Comparison of ENCODE assay signal across 29 mouse cellular contexts in the genomic region with DNA sequence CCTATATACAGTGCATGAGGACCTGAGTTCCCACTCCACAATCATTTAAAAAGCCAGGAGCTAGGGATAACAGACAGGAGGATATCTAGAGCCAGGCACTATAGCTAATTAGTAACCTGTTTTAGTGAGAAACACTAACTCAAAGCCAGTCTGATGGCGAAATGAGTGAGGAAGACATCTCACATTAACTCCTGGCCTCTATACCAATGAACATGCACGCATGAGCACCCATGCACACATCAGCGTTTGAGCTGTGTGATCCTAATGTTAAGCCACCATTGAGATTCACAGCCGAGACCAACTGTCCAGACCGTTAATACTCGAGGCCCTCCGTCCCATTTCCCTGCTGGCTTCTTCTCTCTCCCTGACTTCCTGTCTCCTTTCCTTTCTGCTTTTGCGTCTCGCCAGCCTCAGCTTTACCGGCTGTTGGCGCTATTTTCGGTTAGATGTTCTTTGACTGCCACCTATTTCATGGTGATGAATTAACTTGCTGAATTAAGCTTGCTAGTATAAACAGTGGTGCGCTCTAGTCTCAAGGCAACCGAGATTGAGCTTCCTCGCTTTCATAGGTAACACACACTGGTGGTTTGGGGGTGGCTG. TPM values are rescaled to one million over a fixed set of nuclear protein-coding genes. Genes with fewer than 3 reads are reported as not detected.
A peak's percentile ranks its signal among the peaks of the same experiment; 100 is the strongest.
DNase-seq lines count a peak whose midpoint lies in the region; ATAC-seq and TF ChIP-seq lines count a peak whose summit lies in the region.
"Had no signal": no experiment of that assay in that cellular context is flagged by ENCODE, and none has a peak within 500 bp of the region (broad histone marks: within the 10 kb centered on the region; RNA-seq: fewer than 3 reads in every experiment).

No protein-coding gene starts in this region.

- H3K4me1 ChIP-seq in heart, embryonic 10.5 days = peaks cover 28% of the 10 kb centered on the region
- peaks cover 57% of the 10 kb centered on the region for H3K4me1 ChIP-seq in G1E (ENCODE audit: insufficient read depth, low read depth, low read length)
- H3K4me1 ChIP-seq in kidney, embryonic 16.5 days (ENCODE audit: insufficient read depth, low read length) = peaks cover 9% of the 10 kb centered on the region
- peaks cover 63% of the 10 kb centered on the region for H3K4me1 ChIP-seq in liver, embryonic 12.5 days
- peaks cover 7% of the 10 kb centered on the region for H3K4me1 ChIP-seq in hindbrain, embryonic 14.5 days (replicated peaks; ENCODE audit: control insufficient read depth, insufficient read depth, low read length)
- H3K4me1 ChIP-seq in forebrain, embryonic 16.5 days (replicated peaks; ENCODE audit: control insufficient read depth, insufficient read depth, low read length) = peaks cover 11% of the 10 kb centered on the region

- H3K36me3 ChIP-seq in heart, embryonic 10.5 days = peaks cover 48% of the 10 kb centered on the region
- peaks cover 68% of the 10 kb centered on the region for H3K36me3 ChIP-seq in G1E (replicated peaks)
- peaks cover 36% of the 10 kb centered on the region for H3K36me3 ChIP-seq in kidney, embryonic 16.5 days (ENCODE audit: insufficient read depth, low read length)
- H3K36me3 ChIP-seq in liver, embryonic 12.5 days = peaks cover 74% of the 10 kb centered on the region
- peaks cover 54% of the 10 kb centered on the region for H3K36me3 ChIP-seq in hindbrain, embryonic 14.5 days (replicated peaks; ENCODE audit: control insufficient read depth, insufficient read depth)
- 0 out of 2 replicates have a peak, but pooled peaks cover 7% of the 10 kb centered on the region for H3K36me3 ChIP-seq in forebrain, embryonic 16.5 days (ENCODE audit: control insufficient read depth, insufficient read depth)

- peak; percentile 67 for DNase-seq in heart, embryonic 10.5 days (ENCODE audit: low spot score)
- DNase-seq in heart, adult 18-20 months = no peak
- no peak for DNase-seq in G1E (ENCODE audit: low spot score)
- no peak for DNase-seq in hindbrain, embryonic 14.5 days (ENCODE audit: low spot score)
- no peak for DNase-seq in urinary bladder, postnatal 10 days (ENCODE audit: low spot score)
- DNase-seq: adrenal gland, postnatal 36 days; cerebellum, adult 11-12 months; cerebellum, postnatal 14 days; lung, adult 18-20 months; lung, postnatal 36 days; right cerebral cortex, postnatal 14 days; thymus, postnatal 36 days had no signal

- H3K4me3 ChIP-seq in heart, embryonic 10.5 days = no peak overlapping the region
- peak overlapping the region; percentile 100 for H3K4me3 ChIP-seq in G1E (ENCODE audit: low read depth, low read length)
- H3K4me3 ChIP-seq in kidney, embryonic 16.5 days (ENCODE audit: low read length) = no peak overlapping the region
- peak overlapping the region; percentile 100 for H3K4me3 ChIP-seq in liver, embryonic 12.5 days
- H3K4me3 ChIP-seq in hindbrain, embryonic 14.5 days (replicated peaks; ENCODE audit: low read length) = no peak overlapping the region
- H3K4me3 ChIP-seq in forebrain, embryonic 16.5 days (replicated peaks; ENCODE audit: low read length) = no peak overlapping the region
- H3K4me3 ChIP-seq: embryonic facial prominence, embryonic 13.5 days; hindbrain, embryonic 13.5 days; limb, embryonic 10.5 days had no signal

- no peaks in the 10 kb centered on the region for H3K9me3 ChIP-seq in heart, embryonic 10.5 days
- H3K9me3 ChIP-seq in G1E (replicated peaks) = no peaks in the 10 kb centered on the region
- H3K9me3 ChIP-seq in kidney, embryonic 16.5 days (ENCODE audit: low read length) = no peaks in the 10 kb centered on the region
- no peaks in the 10 kb centered on the region for H3K9me3 ChIP-seq in liver, embryonic 12.5 days (replicated peaks)
- H3K9me3 ChIP-seq in hindbrain, embryonic 14.5 days (ENCODE audit: control insufficient read depth, low read length) = no peaks in the 10 kb centered on the region
- no peaks in the 10 kb centered on the region for H3K9me3 ChIP-seq in forebrain, embryonic 16.5 days (ENCODE audit: control insufficient read depth, low read length)
- H3K9me3 ChIP-seq: embryonic facial prominence, embryonic 13.5 days; hindbrain, embryonic 13.5 days; limb, embryonic 10.5 days had no signal

- no peaks in the 10 kb centered on the region for H3K27me3 ChIP-seq in heart, embryonic 10.5 days (ENCODE audit: insufficient read depth, poor library complexity, severe bottlenecking)
- no peaks in the 10 kb centered on the region for H3K27me3 ChIP-seq in G1E (ENCODE audit: insufficient read depth, low read length)
- H3K27me3 ChIP-seq in kidney, embryonic 16.5 days (ENCODE audit: insufficient read depth, low read length) = no peaks in the 10 kb centered on the region
- H3K27me3 ChIP-seq in liver, embryonic 12.5 days (replicated peaks) = no peaks in the 10 kb centered on the region
- no peaks in the 10 kb centered on the region for H3K27me3 ChIP-seq in hindbrain, embryonic 14.5 days (ENCODE audit: control insufficient read depth, insufficient read depth, low read length)
- H3K27me3 ChIP-seq in forebrain, embryonic 16.5 days (replicated peaks; ENCODE audit: control insufficient read depth, insufficient read depth, low read length) = no peaks in the 10 kb centered on the region
- H3K27me3 ChIP-seq: embryonic facial prominence, embryonic 13.5 days; hindbrain, embryonic 13.5 days had no signal

- WGBS in heart, embryonic 10.5 days = 94% methylated on average over 15 of the region's 15 CpGs
- WGBS in kidney, embryonic 16.5 days = 70% methylated on average over 15 of the region's 15 CpGs
- 88% methylated on average over 15 of the region's 15 CpGs for WGBS in liver, embryonic 12.5 days (ENCODE audit: insufficient replicate concordance)
- WGBS in hindbrain, embryonic 14.5 days = 94% methylated on average over 15 of the region's 15 CpGs
- WGBS in forebrain, embryonic 16.5 days = 93% methylated on average over 15 of the region's 15 CpGs

- H3K27ac ChIP-seq in heart, embryonic 10.5 days = no peak overlapping the region
- H3K27ac ChIP-seq in kidney, embryonic 16.5 days (ENCODE audit: low read length) = no peak overlapping the region
- H3K27ac ChIP-seq in liver, embryonic 12.5 days = peak overlapping the region; percentile 100
- no peak overlapping the region for H3K27ac ChIP-seq in hindbrain, embryonic 14.5 days
- no peak overlapping the region for H3K27ac ChIP-seq in forebrain, embryonic 16.5 days (ENCODE audit: low read length)
- H3K27ac ChIP-seq: embryonic facial prominence, embryonic 13.5 days; hindbrain, embryonic 13.5 days; limb, embryonic 10.5 days had no signal

- ATAC-seq in G1E (ENCODE audit: extremely low read depth, insufficient number of reproducible peaks, low FRiP score, poor library complexity, severe bottlenecking) = no peak
- ATAC-seq in kidney, embryonic 16.5 days (ENCODE audit: low FRiP score, low TSS enrichment) = peak; percentile 25
- ATAC-seq in liver, embryonic 12.5 days = no peak
- ATAC-seq in hindbrain, embryonic 14.5 days (ENCODE audit: low FRiP score) = no peak
- no peak for ATAC-seq in forebrain, embryonic 16.5 days
- ATAC-seq: CD4-positive, CD25-positive, alpha-beta regulatory T cell, adult 4 months; midbrain, embryonic 16.5 days had no signal

- H3K4me2 ChIP-seq in kidney, embryonic 16.5 days (replicated peaks; ENCODE audit: low read depth, low read length) = no peak overlapping the region
- H3K4me2 ChIP-seq in liver, embryonic 12.5 days = peak overlapping the region; percentile 73
- H3K4me2 ChIP-seq in hindbrain, embryonic 14.5 days (replicated peaks) = no peak overlapping the region
- H3K4me2 ChIP-seq in forebrain, embryonic 16.5 days (ENCODE audit: low read length) = no peak overlapping the region
- H3K4me2 ChIP-seq: embryonic facial prominence, embryonic 13.5 days; hindbrain, embryonic 13.5 days had no signal

- no peak overlapping the region for H3K9ac ChIP-seq in kidney, embryonic 16.5 days (replicated peaks; ENCODE audit: low read length)
- H3K9ac ChIP-seq in liver, embryonic 12.5 days = peak overlapping the region; percentile 100
- no peak overlapping the region for H3K9ac ChIP-seq in hindbrain, embryonic 14.5 days
- H3K9ac ChIP-seq in forebrain, embryonic 16.5 days (replicated peaks; ENCODE audit: low read depth, low read length) = no peak overlapping the region
- H3K9ac ChIP-seq: embryonic facial prominence, embryonic 13.5 days; hindbrain, embryonic 13.5 days had no signal

- TF ChIP-seq CTCF in G1E (IDR thresholded peaks at IDR 0.05; ENCODE audit: low read depth, low read length) = no peak

RNA-seq across cellular contexts. Expression of a gene that starts 3.8 kb away (rescaled TPM):
- 63.5 and 89.9 TPM in 2 replicates for polyA plus RNA-seq in heart, embryonic 10.5 days (2016; fragmentation: Nextera tagmentation; extraction: Ambion mirVana)
- total RNA-seq in heart, adult 18-20 months (2021) = 10 to 100 TPM; 36.5 to 37.9 TPM
- 1,587 and 1,720 TPM in 2 replicates for total RNA-seq in G1E (2014; fragmentation: Nextera tagmentation)
- total RNA-seq in G1E (2017) = 291 and 297 TPM in 2 replicates
- 261 and 266 TPM in 2 replicates for polyA plus RNA-seq in G1E (2012)
- 34.5 and 42.7 TPM in 2 replicates for polyA plus RNA-seq in kidney, embryonic 16.5 days (2015; fragmentation: Nextera tagmentation; extraction: Ambion mirVana)
- polyA plus RNA-seq in liver, embryonic 12.5 days (2016; fragmentation: Nextera tagmentation; extraction: Ambion mirVana) = 692 and 703 TPM in 2 replicates
- 12.4 and 17.5 TPM in 2 replicates for polyA plus RNA-seq in hindbrain, embryonic 14.5 days (2014; fragmentation: Nextera tagmentation; extraction: Ambion mirVana)
- 8.5 and 11.1 TPM in 2 replicates for polyA plus RNA-seq in forebrain, embryonic 16.5 days (2015; fragmentation: Nextera tagmentation; extraction: Ambion mirVana)

RNA-seq across cellular contexts. Expression of a gene that starts 35.4 kb away (rescaled TPM):
- not detected in 2 replicates for polyA plus RNA-seq in heart, embryonic 10.5 days (2016; fragmentation: Nextera tagmentation; extraction: Ambion mirVana)
- total RNA-seq in heart, adult 18-20 months (2021) = not detected
- total RNA-seq in G1E (2014; fragmentation: Nextera tagmentation) = not detected in 2 replicates
- total RNA-seq in G1E (2017) = 0.11 and 0.17 TPM in 2 replicates
- polyA plus RNA-seq in G1E (2012) = not detected in 2 replicates
- polyA plus RNA-seq in kidney, embryonic 16.5 days (2015; fragmentation: Nextera tagmentation; extraction: Ambion mirVana) = not detected in 2 replicates
- polyA plus RNA-seq in liver, embryonic 12.5 days (2016; fragmentation: Nextera tagmentation; extraction: Ambion mirVana) = not detected in 2 replicates
- not detected in 2 replicates for polyA plus RNA-seq in hindbrain, embryonic 14.5 days (2014; fragmentation: Nextera tagmentation; extraction: Ambion mirVana)
- not detected in 2 replicates for polyA plus RNA-seq in forebrain, embryonic 16.5 days (2015; fragmentation: Nextera tagmentation; extraction: Ambion mirVana)
- total RNA-seq: adrenal gland, postnatal 36 days; ES-E14; gastrocnemius, adult 8-10 months; granulocyte monocyte progenitor cell, adult 5-6 weeks; left cerebral cortex, adult 8-10 months; neutrophil, adult 5-6 weeks had no signal
- polyA plus RNA-seq: CD4-positive, CD25-positive, alpha-beta regulatory T cell, adult 4 months; embryonic facial prominence, embryonic 13.5 days; heart, postnatal 0 days; hindbrain, embryonic 13.5 days; intestine, embryonic 14.5 days; limb, embryonic 10.5 days; midbrain, embryonic 16.5 days; spleen, adult 2 months; stomach, embryonic 14.5 days had no signal

RNA-seq across cellular contexts. Expression of a gene that starts 45.0 kb away (rescaled TPM):
- polyA plus RNA-seq in heart, embryonic 10.5 days (2016; fragmentation: Nextera tagmentation; extraction: Ambion mirVana) = not detected in 2 replicates
- not detected for total RNA-seq in heart, adult 18-20 months (2021)
- not detected in 2 replicates for total RNA-seq in G1E (2014; fragmentation: Nextera tagmentation)
- 0.11 and 0.12 TPM in 2 replicates for total RNA-seq in G1E (2017)
- not detected in 2 replicates for polyA plus RNA-seq in G1E (2012)
- not detected in 2 replicates for polyA plus RNA-seq in kidney, embryonic 16.5 days (2015; fragmentation: Nextera tagmentation; extraction: Ambion mirVana)
- not detected in 2 replicates for polyA plus RNA-seq in liver, embryonic 12.5 days (2016; fragmentation: Nextera tagmentation; extraction: Ambion mirVana)
- not detected in 2 replicates for polyA plus RNA-seq in hindbrain, embryonic 14.5 days (2014; fragmentation: Nextera tagmentation; extraction: Ambion mirVana)
- polyA plus RNA-seq in forebrain, embryonic 16.5 days (2015; fragmentation: Nextera tagmentation; extraction: Ambion mirVana) = not detected in 2 replicates
- total RNA-seq: adrenal gland, postnatal 36 days; ES-E14; gastrocnemius, adult 8-10 months; left cerebral cortex, adult 8-10 months had no signal
- polyA plus RNA-seq: hindbrain, embryonic 13.5 days; intestine, embryonic 14.5 days; limb, embryonic 10.5 days; stomach, embryonic 14.5 days had no signal

RNA-seq across cellular contexts. Expression of a gene that starts 53.8 kb away (rescaled TPM):
- polyA plus RNA-seq in heart, embryonic 10.5 days (2016; fragmentation: Nextera tagmentation; extraction: Ambion mirVana) = 106 TPM in 2 replicates
- 10 to 100 TPM; 48.7 to 51.0 TPM for total RNA-seq in heart, adult 18-20 months (2021)
- 93.5 and 94.2 TPM in 2 replicates for total RNA-seq in G1E (2014; fragmentation: Nextera tagmentation)
- 17.4 and 18.5 TPM in 2 replicates for total RNA-seq in G1E (2017)
- polyA plus RNA-seq in G1E (2012) = 2.2 and 3.3 TPM in 2 replicates
- 124 TPM in 2 replicates for polyA plus RNA-seq in kidney, embryonic 16.5 days (2015; fragmentation: Nextera tagmentation; extraction: Ambion mirVana)
- 41.3 and 41.8 TPM in 2 replicates for polyA plus RNA-seq in liver, embryonic 12.5 days (2016; fragmentation: Nextera tagmentation; extraction: Ambion mirVana)
- polyA plus RNA-seq in hindbrain, embryonic 14.5 days (2014; fragmentation: Nextera tagmentation; extraction: Ambion mirVana) = 152 and 174 TPM in 2 replicates
- polyA plus RNA-seq in forebrain, embryonic 16.5 days (2015; fragmentation: Nextera tagmentation; extraction: Ambion mirVana) = 118 and 119 TPM in 2 replicates

RNA-seq across cellular contexts. Expression of a gene that starts 57.1 kb away (rescaled TPM):
- not detected in 2 replicates for polyA plus RNA-seq in heart, embryonic 10.5 days (2016; fragmentation: Nextera tagmentation; extraction: Ambion mirVana)
- total RNA-seq in heart, adult 18-20 months (2021) = not detected
- not detected in 2 replicates for total RNA-seq in G1E (2014; fragmentation: Nextera tagmentation)
- total RNA-seq in G1E (2017) = 0.22 TPM in 1 of 2 replicates, not detected in the other
- polyA plus RNA-seq in G1E (2012) = not detected in 2 replicates
- polyA plus RNA-seq in kidney, embryonic 16.5 days (2015; fragmentation: Nextera tagmentation; extraction: Ambion mirVana) = not detected in 2 replicates
- polyA plus RNA-seq in liver, embryonic 12.5 days (2016; fragmentation: Nextera tagmentation; extraction: Ambion mirVana) = not detected in 2 replicates
- polyA plus RNA-seq in hindbrain, embryonic 14.5 days (2014; fragmentation: Nextera tagmentation; extraction: Ambion mirVana) = not detected in 2 replicates
- polyA plus RNA-seq in forebrain, embryonic 16.5 days (2015; fragmentation: Nextera tagmentation; extraction: Ambion mirVana) = not detected in 2 replicates
- total RNA-seq: adrenal gland, postnatal 36 days; ES-E14; gastrocnemius, adult 8-10 months; granulocyte monocyte progenitor cell, adult 5-6 weeks; left cerebral cortex, adult 8-10 months; neutrophil, adult 5-6 weeks had no signal
- polyA plus RNA-seq: CD4-positive, CD25-positive, alpha-beta regulatory T cell, adult 4 months; embryonic facial prominence, embryonic 13.5 days; heart, postnatal 0 days; hindbrain, embryonic 13.5 days; intestine, embryonic 14.5 days; limb, embryonic 10.5 days; midbrain, embryonic 16.5 days; spleen, adult 2 months; stomach, embryonic 14.5 days had no signal

Comparison
In these comparisons a context has a peak if more than half of its experiments do, and no peak if none do; other contexts are left out.
1. H3K4me3 ChIP-seq: peak in G1E (single experiment) and liver, embryonic 12.5 days (single experiment); none in heart, embryonic 10.5 days (single experiment), kidney, embryonic 16.5 days (single experiment), hindbrain, embryonic 14.5 days (single experiment) and forebrain, embryonic 16.5 days (single experiment).